Mouse (Mus musculus) embryonic fibroblast, embryonic 13.5 days (primary cell): ENCODE data around the gene Dmrt1.

Experiments
- CTCF ChIP-seq: IDR thresholded peaks from 2 replicates; pipeline ENCODE4 v1.5.1; 2011; ENCODE audit warnings: mild to moderate bottlenecking, control low read depth, low read length, moderate library complexity, borderline replicate concordance; ENCODE audit not compliant: insufficient read depth
- POLR2A ChIP-seq: IDR thresholded peaks from 2 replicates; pipeline ENCODE4 v1.6.1; 2011; ENCODE audit warnings: low read depth, mild to moderate bottlenecking, control low read depth, low read length, moderate library complexity

- TF ChIP-seq POLR2A, result no peak
- TF ChIP-seq CTCF, result no peak
These were observed 108.3 kb downstream of the Dmrt1 start for GRCm38 (mm10) chr19:25613476-25614300.
